Mouse (Mus musculus) kidney, adult 10 weeks (tissue): Measurements from ENCODE around the gene Farp2. TPM values are rescaled to one million over a fixed set of nuclear protein-coding genes. Genes with fewer than 3 reads are reported as not detected.

Experiments used
- polyA plus RNA-seq: library from polyadenylated mRNA; stranded (reverse); fragments of 350-450 nt; fragmentation: Illumina TruSeq; extraction: RNeasy Lipid Tissue Mini Kit (QIAGEN cat#74804); gene quantifications from one replicate; pipeline ENCODE4 v1.2.3, GENCODE M21; 2014; ENCODE audit warnings: low read depth, low replicate concordance

Farp2 gene
- 16.4 TPM for polyA plus RNA-seq

DNA sequence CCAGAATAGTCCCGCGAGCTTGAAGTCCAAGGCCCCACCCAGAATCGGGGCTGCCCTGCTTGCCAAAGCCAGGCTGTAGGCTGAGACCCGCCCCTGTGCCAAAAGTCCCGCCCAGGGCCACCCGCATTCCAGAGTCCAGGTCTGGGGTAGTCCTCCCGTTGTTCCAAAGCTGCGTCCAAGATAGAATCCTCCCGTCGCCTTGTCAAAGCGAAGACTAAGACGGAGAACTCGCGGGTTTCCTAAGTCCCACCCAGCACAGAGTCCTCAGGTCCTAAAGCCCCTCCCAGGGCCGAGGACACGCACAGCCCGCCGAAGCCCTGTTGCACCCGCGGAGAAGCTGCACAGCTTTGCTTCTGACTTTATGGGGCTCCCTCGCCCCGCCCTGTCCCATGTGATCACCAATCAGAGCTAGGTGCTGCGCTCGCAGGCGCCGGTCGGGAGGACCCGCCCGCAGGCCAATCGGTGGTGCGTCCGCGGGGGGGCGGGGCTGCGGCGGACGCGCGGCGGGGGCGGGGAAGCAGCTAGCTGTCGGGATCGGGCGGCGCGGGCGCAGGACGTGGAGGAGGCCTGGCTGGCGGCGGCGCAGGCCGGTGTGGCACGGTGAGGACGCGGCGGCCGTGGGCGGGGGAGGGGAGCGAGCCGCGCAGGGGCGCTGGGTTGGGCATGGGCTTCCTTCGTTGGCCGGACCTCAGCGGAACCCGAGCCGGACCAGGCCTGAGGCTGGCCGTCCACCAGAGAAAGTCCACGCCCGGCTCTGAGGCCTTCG, at the start of gene Farp2:
Gene Farp2, plus strand, starts transcription at position 495 of the 766 bp plus-strand sequence.

DNA sequence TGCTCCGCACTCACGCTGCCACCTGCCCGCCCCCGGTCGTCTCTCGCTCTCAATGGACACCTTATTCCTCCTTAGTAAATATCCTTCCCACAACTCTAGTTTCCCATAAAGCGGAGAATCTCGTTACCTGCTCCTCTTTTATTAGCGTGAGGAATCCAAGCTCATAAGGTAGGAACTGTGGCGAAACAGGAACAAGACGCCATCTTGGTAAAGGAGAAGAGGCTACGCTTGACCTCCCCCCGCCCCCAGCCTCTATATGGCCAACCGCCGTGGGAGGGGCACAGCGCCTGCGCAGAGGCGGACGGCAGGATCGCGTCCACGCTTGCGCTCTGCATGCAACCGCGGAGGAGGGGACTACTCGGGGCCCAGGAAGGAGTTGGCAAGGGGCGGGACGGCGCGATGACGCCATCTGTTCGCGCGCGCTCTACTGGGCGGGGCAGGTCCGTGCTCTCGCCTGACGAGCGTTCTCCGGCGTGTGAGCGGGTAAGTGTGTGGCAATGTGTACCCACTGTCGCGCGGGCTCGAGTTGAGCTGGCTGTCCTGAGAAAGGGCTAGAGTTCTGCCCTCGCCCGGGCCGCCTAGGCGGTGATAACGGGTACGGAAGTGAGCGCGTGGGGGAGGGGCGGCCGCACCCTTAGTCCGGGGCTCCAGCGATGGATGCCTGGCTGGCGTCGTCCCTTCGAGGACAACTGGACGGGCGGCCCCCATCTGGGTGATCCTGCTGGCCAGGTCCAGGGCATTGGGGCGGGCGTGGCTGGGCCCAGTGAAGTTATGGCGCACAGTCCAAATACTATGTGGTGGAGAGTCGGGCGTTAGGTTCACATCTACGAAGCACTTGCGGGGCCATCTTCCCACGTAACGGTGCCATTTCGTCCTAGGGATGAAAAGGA, 33.0 kb upstream of the Farp2 start, which contains the start of gene Hdlbp:
Gene Hdlbp, minus strand, starts transcription at position 230 of the 890 bp plus-strand sequence.

GRCm38 (mm10) chr1:93658559-93658958, 146.7 kb downstream of the Farp2 start, which contains the start of gene Stk25:
Gene Stk25, minus strand, starts transcription at chr1:93658659.

Other genes with a start within 250 kb of the Farp2 start
- 21.8 TPM for gene Mterf4, start 206.2 kb upstream of the Farp2 start, polyA plus RNA-seq
- 79.3 TPM for gene Ppp1r7, start 169.2 kb upstream of the Farp2 start, polyA plus RNA-seq
- gene Pask, start 168.6 kb upstream of the Farp2 start, polyA plus RNA-seq = 0.32 TPM
- gene Ano7, start 138.1 kb upstream of the Farp2 start, polyA plus RNA-seq = not detected
- 107 TPM for gene Hdlbp, start 33.3 kb upstream of the Farp2 start, polyA plus RNA-seq
- 9.8 TPM for gene Stk25, start 146.6 kb downstream of the Farp2 start, polyA plus RNA-seq
- gene Bok, start 173.6 kb downstream of the Farp2 start, polyA plus RNA-seq = 0.93 TPM
- 35.9 TPM for gene Atg4b, start 239.4 kb downstream of the Farp2 start, polyA plus RNA-seq
- gene Thap4, start 242.8 kb downstream of the Farp2 start, polyA plus RNA-seq = 35.2 TPM